Mouse (Mus musculus): ENCODE data around the gene Gk5. TPM values are rescaled to one million over a fixed set of nuclear protein-coding genes. Genes with fewer than 3 reads are reported as not detected.
A peak's percentile ranks its signal among the peaks of the same experiment; 100 is the strongest.
"Not testable (repeated sequence)": the region's sequence is repeated elsewhere in the genome, so short reads cannot be mapped to it uniquely, and the experiment has no call there.

Gk5 gene
- total RNA-seq (2015) (2.0 and 4.2 TPM in 2 replicates), total RNA-seq (2017) (2.7 and 4.8 TPM in 2 replicates)

- ATAC-seq (replicated peaks; ENCODE audit: poor library complexity), result peak; percentile 96
Observed at GRCm38 (mm10) chr9:96118861-96119772, at the start of gene Gk5. Gk5 (plus strand) TSS chr9:96119362.

DNA sequence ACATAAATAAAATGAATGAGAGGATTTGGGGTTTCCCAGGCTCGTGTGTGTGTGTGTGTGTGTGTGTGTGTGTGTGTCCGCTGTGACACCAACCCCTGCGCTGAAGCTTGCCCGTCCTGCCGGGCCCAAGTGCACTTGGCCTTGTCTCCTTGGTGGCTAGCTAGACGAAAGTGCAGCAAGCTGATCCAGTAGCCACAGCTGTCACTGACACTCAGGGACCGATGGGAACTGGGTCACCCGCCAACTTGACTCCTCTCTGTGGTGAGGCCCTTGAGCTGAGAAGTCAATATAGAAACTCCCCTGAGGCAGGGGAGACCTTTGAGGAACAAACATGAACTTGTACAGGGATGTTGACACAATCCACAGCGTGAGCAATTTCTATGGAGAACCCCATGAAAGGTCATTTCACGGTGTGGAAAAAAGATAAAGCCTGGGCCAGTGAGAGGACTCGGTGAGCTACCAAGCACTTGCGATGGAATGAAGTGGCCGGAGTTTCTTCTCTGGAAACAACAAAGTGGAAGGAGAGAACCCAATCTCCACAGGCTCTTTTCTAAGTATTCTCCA is 40.3 kb upstream of the Gk5 start:
- no peak for ATAC-seq (replicated peaks; ENCODE audit: poor library complexity)

- no peak for ATAC-seq (replicated peaks; ENCODE audit: poor library complexity)
Observed at GRCm38 (mm10) chr9:96085293-96085692, 33.9 kb upstream of the Gk5 start.

GRCm38 (mm10) chr9:96087671-96088070 is 31.5 kb upstream of the Gk5 start:
- no peak for ATAC-seq (replicated peaks; ENCODE audit: poor library complexity)

DNA sequence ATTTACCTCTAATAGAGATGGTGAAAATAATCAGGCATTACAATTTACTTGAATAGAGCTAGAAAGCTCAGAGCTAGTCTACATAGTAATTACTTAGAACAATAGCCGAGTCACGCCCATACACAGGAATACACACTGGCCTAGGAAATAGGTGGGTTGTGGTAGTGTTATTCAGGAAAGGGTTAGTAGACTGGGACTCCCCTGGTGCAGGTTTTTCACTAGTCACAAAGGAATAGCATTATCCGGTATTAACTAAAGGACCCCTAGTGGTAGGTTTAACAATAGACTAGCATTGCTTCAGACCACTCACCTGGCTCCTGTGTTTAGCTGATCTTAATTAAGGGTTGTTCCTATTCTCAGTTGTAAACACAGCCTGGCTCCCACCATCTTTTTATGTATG is 30.7 kb upstream of the Gk5 start:
- not testable (repeated sequence) for ATAC-seq (replicated peaks; ENCODE audit: poor library complexity)

DNA sequence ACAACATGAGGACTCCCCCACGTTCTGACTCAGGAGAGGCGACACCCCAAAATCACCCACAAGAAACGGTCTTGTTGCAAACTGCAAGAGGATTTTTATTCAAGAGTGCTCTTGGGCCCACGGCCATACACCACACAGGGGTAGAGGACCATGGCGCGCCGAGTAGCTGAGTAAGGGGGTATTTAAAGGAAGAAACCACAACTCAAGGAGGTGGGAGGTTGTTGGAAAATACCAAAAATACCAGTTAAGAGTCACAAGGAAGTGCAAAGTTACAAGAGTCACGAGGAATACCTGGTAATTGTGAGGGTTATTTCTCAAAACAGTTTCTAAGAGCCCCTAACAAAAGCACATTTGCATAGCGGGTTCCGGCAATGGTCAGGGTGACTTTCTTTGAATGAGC is 26.5 kb upstream of the Gk5 start:
- ATAC-seq (replicated peaks; ENCODE audit: poor library complexity), result not testable (repeated sequence)

GRCm38 (mm10) chr9:96093221-96093620 is 25.9 kb upstream of the Gk5 start:
- ATAC-seq (replicated peaks; ENCODE audit: poor library complexity), result no peak

GRCm38 (mm10) chr9:96094341-96094740 is 24.8 kb upstream of the Gk5 start:
- ATAC-seq (replicated peaks; ENCODE audit: poor library complexity), result no peak

DNA sequence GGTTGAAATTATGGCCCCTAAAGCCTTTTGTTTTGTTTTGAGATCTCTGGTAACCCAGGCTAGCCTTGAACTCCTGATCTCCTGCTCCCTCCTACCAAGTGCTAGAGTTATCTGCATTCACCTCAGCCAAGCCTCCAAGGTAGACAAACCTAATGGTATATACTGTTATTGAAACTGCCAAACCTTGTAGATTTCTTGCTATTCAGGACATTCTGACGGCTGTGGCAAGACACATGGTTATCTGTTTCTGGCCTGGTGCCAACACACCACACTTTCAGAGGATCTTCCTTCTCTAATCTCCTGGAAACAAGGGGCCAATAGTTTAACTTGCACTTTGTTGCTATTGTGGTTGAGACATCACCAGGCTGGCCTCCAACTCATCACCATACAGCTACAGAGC is 24.0 kb upstream of the Gk5 start:
- ATAC-seq (replicated peaks; ENCODE audit: poor library complexity), result peak; percentile 66

DNA sequence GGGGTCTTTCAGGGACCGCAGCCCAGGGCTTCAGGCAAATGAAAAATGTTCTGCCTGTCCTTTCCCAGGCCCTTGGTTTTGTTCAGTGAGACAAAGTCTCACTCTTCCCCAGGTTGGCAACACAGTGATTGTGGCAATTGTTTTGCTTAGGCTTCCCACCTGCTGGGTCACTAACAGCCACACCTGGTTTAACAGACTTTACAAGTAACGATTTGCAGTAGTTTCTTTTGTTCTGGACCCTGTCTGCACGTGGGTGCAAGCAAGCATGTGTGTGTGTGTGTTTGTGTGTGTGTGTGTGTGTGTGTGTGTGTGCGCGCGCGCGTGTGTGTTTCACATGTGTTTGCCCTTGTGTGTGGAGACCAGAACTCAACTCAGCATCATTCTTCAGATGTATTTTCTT is 16.3 kb upstream of the Gk5 start:
- no peak for ATAC-seq (replicated peaks; ENCODE audit: poor library complexity)

GRCm38 (mm10) chr9:96112879-96113361 is 6.2 kb upstream of the Gk5 start:
- ATAC-seq (replicated peaks; ENCODE audit: poor library complexity), result no peak

DNA sequence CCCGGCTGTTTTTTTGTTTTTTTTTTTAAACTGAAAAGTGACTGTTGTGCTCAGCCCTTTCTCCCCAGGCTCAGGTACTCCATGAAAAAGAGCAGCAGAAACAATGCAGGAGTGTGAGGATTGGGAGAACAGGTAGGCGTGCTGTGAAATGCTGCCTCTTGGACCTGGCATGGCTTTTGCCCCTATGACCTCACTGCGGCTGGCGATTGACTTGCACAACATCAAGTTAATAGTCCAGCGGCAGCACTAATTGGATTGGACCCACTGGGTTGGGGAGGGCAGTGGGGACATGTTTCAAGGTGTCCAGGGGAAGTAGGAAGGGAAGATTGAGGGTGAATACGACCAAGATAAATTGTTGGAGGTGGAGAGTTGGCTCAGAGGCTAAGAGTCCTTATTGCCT is 2.4 kb upstream of the Gk5 start:
- ATAC-seq (replicated peaks; ENCODE audit: poor library complexity), result no peak

GRCm38 (mm10) chr9:96118216-96118615 is 946 bp upstream of the Gk5 start:
- ATAC-seq (replicated peaks; ENCODE audit: poor library complexity), result no peak

DNA sequence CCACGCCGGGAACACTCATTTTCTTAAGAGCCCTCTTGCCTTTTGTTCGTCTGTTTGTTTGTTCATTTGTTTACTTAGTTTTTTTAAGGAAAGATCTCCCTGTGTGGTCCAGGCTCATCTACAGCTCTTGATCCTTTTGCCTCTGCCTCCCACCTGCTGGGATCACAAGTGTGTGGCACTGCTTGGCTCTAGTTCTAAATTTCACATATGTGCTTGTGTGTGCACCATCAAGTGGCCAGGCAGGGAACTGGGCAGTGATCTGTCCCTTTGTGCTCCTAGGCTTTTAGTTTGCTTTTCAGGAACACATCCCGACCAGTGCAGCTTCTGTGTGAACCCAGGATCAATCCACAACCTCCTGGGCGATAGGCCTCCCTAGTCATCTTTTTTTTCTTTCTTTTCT is 8.8 kb downstream of the Gk5 start:
- peak; percentile 57 for ATAC-seq (replicated peaks; ENCODE audit: poor library complexity)

GRCm38 (mm10) chr9:96132956-96133603 is 13.9 kb downstream of the Gk5 start:
- peak; percentile 80 for ATAC-seq (replicated peaks; ENCODE audit: poor library complexity)

DNA sequence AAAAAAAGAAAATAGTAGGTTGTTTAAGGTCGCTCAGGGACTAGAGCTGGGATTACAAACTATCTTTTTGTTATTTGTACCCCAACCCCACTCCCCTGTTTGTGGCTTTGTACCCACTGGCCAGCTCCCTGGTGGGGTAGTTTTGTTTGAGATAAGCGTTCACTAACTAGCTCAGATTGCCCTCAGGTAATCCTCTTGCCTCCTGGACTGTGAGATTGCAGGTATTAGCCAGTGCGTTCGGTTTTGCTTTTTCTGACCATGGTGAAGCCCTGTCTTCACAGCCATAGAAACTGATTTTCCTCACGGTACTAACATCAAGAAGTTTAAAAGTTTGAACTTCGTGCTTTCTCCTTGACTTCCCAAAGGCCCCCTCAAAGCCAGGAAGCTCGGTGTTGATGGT is 15.3 kb downstream of the Gk5 start:
- ATAC-seq (replicated peaks; ENCODE audit: poor library complexity), result no peak

DNA sequence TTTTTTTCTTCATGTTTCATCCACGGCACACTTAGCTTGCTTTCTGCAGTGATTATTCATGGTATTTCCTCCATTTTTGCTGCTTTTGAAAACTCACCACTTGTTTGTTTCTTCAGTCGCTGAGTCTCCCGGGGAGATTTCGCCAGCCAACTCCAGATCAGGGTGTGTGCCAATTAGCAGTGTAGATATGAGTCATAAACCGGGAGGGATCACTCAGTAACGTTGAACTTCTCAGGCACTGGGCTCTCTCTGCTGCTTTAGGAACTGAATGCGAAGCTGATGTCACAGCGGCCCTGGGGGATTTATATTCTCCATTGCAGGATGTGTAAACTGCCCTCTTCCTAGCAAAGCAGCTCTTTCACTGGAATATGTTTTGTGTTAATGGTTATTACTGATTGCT is 15.8 kb downstream of the Gk5 start:
- ATAC-seq (replicated peaks; ENCODE audit: poor library complexity), result peak; percentile 58

GRCm38 (mm10) chr9:96135461-96135860 is 16.3 kb downstream of the Gk5 start:
- no peak for ATAC-seq (replicated peaks; ENCODE audit: poor library complexity)

- no peak for ATAC-seq (replicated peaks; ENCODE audit: poor library complexity)
Observed at GRCm38 (mm10) chr9:96138958-96139357, 19.8 kb downstream of the Gk5 start.

- no peak for ATAC-seq (replicated peaks; ENCODE audit: poor library complexity)
Observed at GRCm38 (mm10) chr9:96139876-96140275, 20.7 kb downstream of the Gk5 start.

GRCm38 (mm10) chr9:96140931-96141330 is 21.8 kb downstream of the Gk5 start:
- 0 out of 2 replicates have a peak, but pooled peaks have one; percentile 29 for ATAC-seq (replicated peaks; ENCODE audit: poor library complexity)

DNA sequence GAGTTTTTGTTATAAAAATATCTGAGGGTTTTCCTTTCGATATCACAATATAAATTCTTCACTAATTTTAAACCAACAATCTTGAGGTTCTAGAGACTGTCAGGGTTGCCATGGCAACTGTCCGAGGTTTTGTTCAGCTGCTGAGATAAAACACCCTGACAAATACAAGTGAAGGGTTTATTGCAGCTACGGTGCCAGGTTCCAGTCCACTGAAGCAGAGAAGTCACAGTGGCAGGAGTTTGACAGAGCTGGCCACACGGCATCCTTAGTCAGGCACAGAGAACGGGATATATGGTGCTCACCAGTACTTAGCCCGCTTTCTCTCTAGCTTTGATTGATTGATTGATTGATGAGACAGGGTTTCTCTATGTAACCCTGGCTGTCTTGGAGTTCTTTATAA is 23.3 kb downstream of the Gk5 start:
- ATAC-seq (replicated peaks; ENCODE audit: poor library complexity), result no peak
